Mouse (Mus musculus): ENCODE data around the gene Pdlim1. TPM values are rescaled to one million over a fixed set of nuclear protein-coding genes. Genes with fewer than 3 reads are reported as not detected.

Pdlim1 gene
- total and polyA plus RNA-seq, 3 experiments, result 0.05 TPM; not detected in 2

DNA sequence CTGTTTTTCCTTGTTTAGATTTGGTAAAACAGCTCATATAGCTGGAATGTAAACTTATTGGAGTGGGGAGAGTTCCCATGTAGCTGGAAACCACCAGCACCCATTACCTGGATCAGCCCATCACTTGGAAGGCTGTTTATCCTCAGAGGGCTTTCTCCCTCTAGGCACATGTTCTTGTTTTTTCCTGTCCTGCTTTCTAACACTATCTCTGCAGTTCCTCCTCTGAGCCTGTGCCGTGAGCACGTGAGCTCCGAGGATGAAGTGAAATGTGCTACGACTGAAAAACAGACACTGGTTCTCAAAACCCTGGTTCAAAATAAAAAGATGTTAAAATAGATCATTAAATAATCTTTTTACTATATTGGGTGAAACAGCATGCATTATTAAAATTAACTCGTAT is 30.8 kb upstream of the Pdlim1 start:
- H3K36me3 ChIP-seq (replicated peaks), result peaks cover 48% of the 10 kb centered on the region
- DNase-seq (ENCODE audit: low spot score), result no peak
- H3K4me1 ChIP-seq (ENCODE audit: insufficient read depth, low read depth, low read length), result no peaks in the 10 kb centered on the region
- H3K4me3 ChIP-seq (ENCODE audit: low read depth, low read length), result no peak overlapping the region
- ATAC-seq (ENCODE audit: extremely low read depth, insufficient number of reproducible peaks, low FRiP score, poor library complexity, severe bottlenecking), result no peak
- no peak for TF ChIP-seq CTCF (IDR thresholded peaks at IDR 0.05; ENCODE audit: low read depth, low read length)
- no peak for TF ChIP-seq POLR2AphosphoS5 (IDR thresholded peaks at IDR 0.05; ENCODE audit: insufficient replicate concordance, low read depth, low read length)
- TF ChIP-seq GATA2 (IDR thresholded peaks at IDR 0.05; ENCODE audit: borderline replicate concordance, low read depth, low read length), result no peak
- no peak for TF ChIP-seq TAL1 (conservative IDR thresholded peaks at IDR 0.05; ENCODE audit: low read depth, low read length)
- TF ChIP-seq GATA1 (IDR thresholded peaks at IDR 0.05; ENCODE audit: borderline replicate concordance, low read length), result no peak
- no peaks in the 10 kb centered on the region for H3K9me3 ChIP-seq (replicated peaks)
- no peaks in the 10 kb centered on the region for H3K27me3 ChIP-seq (ENCODE audit: insufficient read depth, low read length)

DNA sequence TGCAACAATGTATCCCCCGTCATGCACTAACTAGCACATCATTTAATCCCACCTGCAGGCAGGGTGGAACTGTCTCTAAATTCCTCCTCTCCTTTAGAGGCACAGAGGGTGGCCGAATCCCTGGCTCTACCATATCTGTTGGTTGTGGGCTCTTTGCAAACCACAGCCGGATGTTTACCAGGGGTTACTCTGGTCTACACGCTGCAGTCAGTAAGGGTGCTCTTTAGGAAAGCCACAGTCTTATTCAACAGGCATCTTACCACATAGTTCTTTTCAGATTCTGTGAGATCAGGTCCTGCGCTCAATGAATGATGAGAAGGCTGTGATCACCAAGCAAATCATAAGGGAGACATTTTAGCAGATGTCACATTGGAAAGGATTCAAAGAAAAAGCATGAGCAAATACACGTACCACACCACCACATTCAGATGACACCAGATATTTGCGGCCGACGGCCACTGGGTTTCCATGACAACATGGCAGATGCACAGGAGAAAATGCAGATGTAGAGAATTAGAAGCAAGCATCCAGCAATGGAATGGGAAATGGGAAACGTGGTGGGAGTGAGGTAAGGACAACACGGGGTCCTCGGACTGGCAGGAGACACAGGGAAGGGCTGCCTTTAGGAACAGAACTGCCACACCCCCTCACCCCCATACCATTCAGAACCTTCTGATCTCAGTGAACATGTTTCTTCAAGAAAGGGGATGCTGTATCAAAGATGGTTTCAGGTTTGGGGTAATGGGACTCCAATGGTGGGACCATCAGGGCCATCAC is 28.5 kb upstream of the Pdlim1 start:
- ATAC-seq (ENCODE audit: extremely low read depth, insufficient number of reproducible peaks, low FRiP score, poor library complexity, severe bottlenecking) (no peak), DNase-seq (ENCODE audit: low spot score) (no peak)
- H3K36me3 ChIP-seq (replicated peaks), result peaks cover 39% of the 10 kb centered on the region
- no peaks in the 10 kb centered on the region for H3K4me1 ChIP-seq (ENCODE audit: insufficient read depth, low read depth, low read length)
- no peaks in the 10 kb centered on the region for H3K27me3 ChIP-seq (ENCODE audit: insufficient read depth, low read length)
- H3K9me3 ChIP-seq (replicated peaks), result no peaks in the 10 kb centered on the region
- no peak overlapping the region for H3K4me3 ChIP-seq (ENCODE audit: low read depth, low read length)
- TF ChIP-seq CTCF (IDR thresholded peaks at IDR 0.05; ENCODE audit: low read depth, low read length), result no peak
- TF ChIP-seq GATA1 (IDR thresholded peaks at IDR 0.05; ENCODE audit: borderline replicate concordance, low read length), result no peak
- TF ChIP-seq POLR2AphosphoS5 (IDR thresholded peaks at IDR 0.05; ENCODE audit: insufficient replicate concordance, low read depth, low read length), result no peak
- TF ChIP-seq TAL1 (conservative IDR thresholded peaks at IDR 0.05; ENCODE audit: low read depth, low read length), result no peak

DNA sequence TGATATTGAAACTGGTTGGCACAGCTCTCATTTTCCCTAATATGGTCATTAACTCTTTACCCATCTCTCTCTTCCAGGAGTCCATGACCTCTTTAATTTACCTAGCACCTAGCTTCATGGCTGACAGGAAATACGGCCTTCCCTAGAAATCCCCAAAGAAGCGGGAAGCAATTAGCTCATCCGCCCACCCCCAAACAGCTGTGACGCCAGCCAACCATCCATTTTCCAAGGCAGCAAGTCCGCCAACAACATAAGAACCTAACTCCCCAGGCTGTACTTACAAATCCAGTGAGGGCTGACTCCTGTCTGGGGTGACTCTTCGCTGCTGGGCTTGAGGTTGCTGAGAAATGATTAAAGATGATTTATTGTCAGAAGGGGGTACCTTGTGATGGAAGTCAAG is 27.5 kb upstream of the Pdlim1 start:
- Histone ChIP-seq H3K36me3 (replicated peaks) (peaks cover 40% of the 10 kb centered on the region), H3K4me1 (ENCODE audit: insufficient read depth, low read depth, low read length) (no peaks in the 10 kb centered on the region), H3K27me3 (ENCODE audit: insufficient read depth, low read length) (no peaks in the 10 kb centered on the region), H3K4me3 (ENCODE audit: low read depth, low read length) (no peak overlapping the region), H3K9me3 (replicated peaks) (no peaks in the 10 kb centered on the region)
- TF ChIP-seq GATA2 (IDR thresholded peaks at IDR 0.05; ENCODE audit: borderline replicate concordance, low read depth, low read length) (no peak), TAL1 (conservative IDR thresholded peaks at IDR 0.05; ENCODE audit: low read depth, low read length) (no peak)
- ATAC-seq (ENCODE audit: extremely low read depth, insufficient number of reproducible peaks, low FRiP score, poor library complexity, severe bottlenecking) (no peak), DNase-seq (ENCODE audit: low spot score) (no peak)

DNA sequence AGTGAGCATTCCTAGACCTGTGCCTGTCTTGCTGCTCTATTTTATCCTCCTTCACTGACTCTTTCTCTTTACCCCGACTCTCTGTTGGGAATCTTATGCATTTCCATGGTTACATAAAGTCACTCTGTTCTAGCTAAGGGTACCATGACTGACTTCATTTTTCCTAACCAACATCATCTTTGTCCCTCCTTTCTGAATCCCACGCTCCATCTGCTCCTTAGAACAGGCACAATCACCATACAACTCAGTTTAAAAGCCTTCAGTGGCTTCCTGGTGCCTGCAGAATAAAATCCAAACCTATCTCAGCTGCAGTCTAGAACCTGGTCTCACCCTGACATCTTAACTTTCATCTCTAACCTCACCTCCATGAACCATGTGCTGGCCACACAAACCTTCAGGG is 26.9 kb upstream of the Pdlim1 start:
- H3K36me3 ChIP-seq (replicated peaks), result peaks cover 40% of the 10 kb centered on the region
- H3K9me3 ChIP-seq (replicated peaks), result no peaks in the 10 kb centered on the region
- no peaks in the 10 kb centered on the region for H3K27me3 ChIP-seq (ENCODE audit: insufficient read depth, low read length)
- H3K4me3 ChIP-seq (ENCODE audit: low read depth, low read length), result no peak overlapping the region
- DNase-seq (ENCODE audit: low spot score) (no peak), ATAC-seq (ENCODE audit: extremely low read depth, insufficient number of reproducible peaks, low FRiP score, poor library complexity, severe bottlenecking) (no peak)
- H3K4me1 ChIP-seq (ENCODE audit: insufficient read depth, low read depth, low read length), result no peaks in the 10 kb centered on the region
- no peak for TF ChIP-seq GATA1 (IDR thresholded peaks at IDR 0.05; ENCODE audit: borderline replicate concordance, low read length)
- TF ChIP-seq TAL1 (conservative IDR thresholded peaks at IDR 0.05; ENCODE audit: low read depth, low read length), result no peak
- TF ChIP-seq CTCF (IDR thresholded peaks at IDR 0.05; ENCODE audit: low read depth, low read length), result no peak
- TF ChIP-seq GATA2 (IDR thresholded peaks at IDR 0.05; ENCODE audit: borderline replicate concordance, low read depth, low read length), result no peak
- TF ChIP-seq POLR2AphosphoS5 (IDR thresholded peaks at IDR 0.05; ENCODE audit: insufficient replicate concordance, low read depth, low read length), result no peak

DNA sequence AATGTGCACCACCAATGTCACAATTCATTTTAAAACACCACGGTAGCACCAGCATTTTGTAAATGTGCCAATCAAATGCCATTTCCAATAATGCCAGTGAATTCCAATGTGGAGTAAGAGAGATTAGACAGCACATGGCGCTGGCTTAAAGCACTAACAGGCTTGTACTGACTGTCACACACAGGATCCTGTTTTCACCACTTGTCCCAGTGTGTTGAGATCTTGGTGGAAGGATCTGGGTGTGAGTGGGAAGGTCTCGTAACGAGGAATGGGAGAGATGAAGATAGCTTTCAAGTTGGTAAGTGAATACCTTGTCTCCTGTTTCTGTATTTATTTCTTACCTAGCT is 26.1 kb upstream of the Pdlim1 start:
- no peak for ATAC-seq (ENCODE audit: extremely low read depth, insufficient number of reproducible peaks, low FRiP score, poor library complexity, severe bottlenecking)
- Histone ChIP-seq H3K4me1 (ENCODE audit: insufficient read depth, low read depth, low read length) (no peaks in the 10 kb centered on the region), H3K27me3 (ENCODE audit: insufficient read depth, low read length) (no peaks in the 10 kb centered on the region), H3K4me3 (ENCODE audit: low read depth, low read length) (no peak overlapping the region), H3K36me3 (replicated peaks) (peaks cover 32% of the 10 kb centered on the region), H3K9me3 (replicated peaks) (no peaks in the 10 kb centered on the region)
- no peak for DNase-seq (ENCODE audit: low spot score)
- no peak for TF ChIP-seq TAL1 (conservative IDR thresholded peaks at IDR 0.05; ENCODE audit: low read depth, low read length)
- no peak for TF ChIP-seq POLR2AphosphoS5 (IDR thresholded peaks at IDR 0.05; ENCODE audit: insufficient replicate concordance, low read depth, low read length)

DNA sequence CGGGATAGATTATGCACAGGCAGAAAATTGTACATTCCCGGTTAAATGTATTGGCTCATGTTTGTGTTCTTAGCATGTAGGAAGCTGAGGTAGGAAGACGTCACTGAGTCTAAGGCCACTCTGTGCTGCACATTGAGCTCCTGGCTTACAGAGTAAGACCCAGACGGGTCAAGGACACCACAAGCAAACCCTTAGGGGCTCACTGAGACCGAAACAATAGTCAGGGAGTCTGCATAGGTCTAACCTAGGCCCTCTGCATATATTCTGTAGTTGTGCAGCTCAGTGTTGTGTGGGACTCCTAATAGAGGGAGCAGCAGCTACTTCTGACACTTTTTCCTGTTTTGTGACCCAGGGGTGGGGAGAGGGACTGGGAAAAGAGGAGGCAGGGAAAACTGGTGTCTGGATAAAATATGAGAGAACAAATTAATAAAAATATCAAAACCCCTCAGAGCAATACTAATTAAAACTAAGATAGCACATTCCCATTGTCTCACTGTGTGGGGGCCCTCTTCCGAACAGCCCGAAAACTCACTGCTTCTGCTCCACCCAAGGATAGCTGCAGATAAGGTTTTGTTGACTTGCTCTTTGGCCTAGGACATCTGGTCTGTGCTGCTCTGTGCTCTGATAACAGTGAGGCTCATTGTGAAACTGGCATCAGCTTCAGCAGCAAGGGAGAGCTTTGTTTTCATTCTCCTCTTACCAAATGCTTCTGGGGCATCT is 25.6 kb upstream of the Pdlim1 start:
- no peak for DNase-seq (ENCODE audit: low spot score)
- TF ChIP-seq GATA2 (IDR thresholded peaks at IDR 0.05; ENCODE audit: borderline replicate concordance, low read depth, low read length) (no peak), GATA1 (IDR thresholded peaks at IDR 0.05; ENCODE audit: borderline replicate concordance, low read length) (no peak), POLR2AphosphoS5 (IDR thresholded peaks at IDR 0.05; ENCODE audit: insufficient replicate concordance, low read depth, low read length) (no peak), CTCF (IDR thresholded peaks at IDR 0.05; ENCODE audit: low read depth, low read length) (no peak), TAL1 (conservative IDR thresholded peaks at IDR 0.05; ENCODE audit: low read depth, low read length) (no peak)
- H3K9me3 ChIP-seq (replicated peaks), result no peaks in the 10 kb centered on the region
- no peak overlapping the region for H3K4me3 ChIP-seq (ENCODE audit: low read depth, low read length)
- H3K36me3 ChIP-seq (replicated peaks), result peaks cover 30% of the 10 kb centered on the region
- H3K4me1 ChIP-seq (ENCODE audit: insufficient read depth, low read depth, low read length), result no peaks in the 10 kb centered on the region
- H3K27me3 ChIP-seq (ENCODE audit: insufficient read depth, low read length), result no peaks in the 10 kb centered on the region
- ATAC-seq (ENCODE audit: extremely low read depth, insufficient number of reproducible peaks, low FRiP score, poor library complexity, severe bottlenecking), result no peak

All from G1E (cell line).